Mouse (Mus musculus) spleen, adult 2 months (tissue): ENCODE data around the gene Oxa1l. TPM values are rescaled to one million over a fixed set of nuclear protein-coding genes. Genes with fewer than 3 reads are reported as not detected.

Source experiments
- DNase-seq, 2 experiments: peaks; one replicate each; pipeline versions ENCODE4 v3.0.0 to v3.0.0-alpha.2; 2012 to 2021; ENCODE audit warnings: low spot score in 2 of 2, low read depth in 1 of 2
- H3K27ac ChIP-seq: fragments of 200-500 bp; 2 replicates; pipeline ENCODE4 v1.5.1; 2012; ENCODE audit warnings: low read length, inconsistent platforms; ENCODE audit not compliant: insufficient read depth
- H3K27me3 ChIP-seq: fragments of 200-500 bp; 2 replicates; pipeline ENCODE4 v1.6.1; 2012; ENCODE audit warnings: mild to moderate bottlenecking, moderate library complexity, low read length, inconsistent platforms; ENCODE audit not compliant: control insufficient read depth, insufficient read depth
- H3K36me3 ChIP-seq: fragments of 200-500 bp; 2 replicates; pipeline ENCODE4 v1.6.1; 2012; ENCODE audit warnings: mild to moderate bottlenecking, low read length, inconsistent platforms; ENCODE audit not compliant: control insufficient read depth, insufficient read depth
- H3K4me1 ChIP-seq: fragments of 200-500 bp; 2 replicates; pipeline ENCODE4 v1.6.1; 2011; ENCODE audit warnings: inconsistent platforms; ENCODE audit not compliant: control insufficient read depth, insufficient read depth, insufficient read length
- H3K4me3 ChIP-seq: fragments of 200-500 bp; 2 replicates; pipeline ENCODE4 v1.5.1; 2011; ENCODE audit warnings: mild to moderate bottlenecking, inconsistent platforms; ENCODE audit not compliant: insufficient read depth, insufficient read length; ENCODE audit errors: extremely low read depth
- CTCF ChIP-seq: fragments of 200-500 bp; IDR thresholded peaks from 2 replicates; pipeline ENCODE4 v1.5.1; 2011; ENCODE audit warnings: mild to moderate bottlenecking, inconsistent platforms; ENCODE audit not compliant: insufficient read depth, insufficient read length, insufficient replicate concordance; ENCODE audit errors: extremely low read depth
- POLR2A ChIP-seq: fragments of 200-500 bp; IDR thresholded peaks from 2 replicates; pipeline ENCODE4 v1.6.1; 2011; ENCODE audit warnings: low read depth, low read length, inconsistent platforms
- WGBS: fragments of 180-500 bp; shearing (Covaris S2); methylation state at CpG from one replicate; pipeline ENCODE4 v1.1.7; 2018; 5-methylcytosine and 5-hydroxymethylcytosine counted together
- polyA plus RNA-seq: library from polyadenylated mRNA; depleted of rRNA; stranded (reverse); fragments of >200 nt; gene quantifications from 2 replicates; pipeline ENCODE4 v1.2.3, GENCODE M21; 2012

Gene Oxa1l
- polyA plus RNA-seq, 1 experiment, result 92.7 TPM

DNA sequence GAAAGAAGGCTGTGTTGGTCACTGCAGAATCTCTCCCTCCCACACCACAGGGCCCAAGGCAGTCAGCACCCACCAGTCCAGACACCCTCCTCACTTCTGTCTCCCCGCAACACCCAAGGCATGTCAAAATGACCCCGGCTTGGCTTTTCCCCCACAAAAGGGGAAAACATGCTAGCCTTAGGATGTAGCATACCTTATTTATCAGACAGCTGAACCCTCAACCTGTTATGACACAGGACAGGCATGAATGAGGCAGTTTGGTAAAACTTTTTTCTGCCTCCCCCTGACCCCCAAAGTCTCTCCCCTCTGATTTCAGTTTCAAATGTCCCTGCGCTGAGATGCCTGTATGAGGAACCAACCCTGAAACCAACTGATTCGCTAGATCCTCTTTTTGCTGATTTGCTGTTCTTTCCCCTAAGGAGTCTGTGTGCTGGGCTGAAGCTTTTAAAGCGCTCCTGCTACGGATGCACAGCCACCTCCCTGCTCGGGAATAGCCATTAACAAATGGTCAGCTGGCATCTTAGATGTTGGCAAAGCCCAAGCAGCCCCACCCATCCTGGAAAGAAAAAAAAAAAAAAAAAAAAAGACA is 48.5 kb downstream of the Oxa1l start:
- H3K27ac ChIP-seq, result peak overlapping the region; percentile 71
- peak overlapping the region; percentile 32 for H3K4me3 ChIP-seq
- H3K36me3 ChIP-seq, result no peaks in the 10 kb centered on the region
- H3K27me3 ChIP-seq, result no peaks in the 10 kb centered on the region
- TF ChIP-seq CTCF, result no peak
- no peak for TF ChIP-seq POLR2A
- DNase-seq, result peak in 1 of 2 experiments; percentile 39
- WGBS, result 41% methylated on average over 7 of the region's 7 CpGs
- peaks cover 14% of the 10 kb centered on the region; the same call in 1 of the 2 replicates for H3K4me1 ChIP-seq

DNA sequence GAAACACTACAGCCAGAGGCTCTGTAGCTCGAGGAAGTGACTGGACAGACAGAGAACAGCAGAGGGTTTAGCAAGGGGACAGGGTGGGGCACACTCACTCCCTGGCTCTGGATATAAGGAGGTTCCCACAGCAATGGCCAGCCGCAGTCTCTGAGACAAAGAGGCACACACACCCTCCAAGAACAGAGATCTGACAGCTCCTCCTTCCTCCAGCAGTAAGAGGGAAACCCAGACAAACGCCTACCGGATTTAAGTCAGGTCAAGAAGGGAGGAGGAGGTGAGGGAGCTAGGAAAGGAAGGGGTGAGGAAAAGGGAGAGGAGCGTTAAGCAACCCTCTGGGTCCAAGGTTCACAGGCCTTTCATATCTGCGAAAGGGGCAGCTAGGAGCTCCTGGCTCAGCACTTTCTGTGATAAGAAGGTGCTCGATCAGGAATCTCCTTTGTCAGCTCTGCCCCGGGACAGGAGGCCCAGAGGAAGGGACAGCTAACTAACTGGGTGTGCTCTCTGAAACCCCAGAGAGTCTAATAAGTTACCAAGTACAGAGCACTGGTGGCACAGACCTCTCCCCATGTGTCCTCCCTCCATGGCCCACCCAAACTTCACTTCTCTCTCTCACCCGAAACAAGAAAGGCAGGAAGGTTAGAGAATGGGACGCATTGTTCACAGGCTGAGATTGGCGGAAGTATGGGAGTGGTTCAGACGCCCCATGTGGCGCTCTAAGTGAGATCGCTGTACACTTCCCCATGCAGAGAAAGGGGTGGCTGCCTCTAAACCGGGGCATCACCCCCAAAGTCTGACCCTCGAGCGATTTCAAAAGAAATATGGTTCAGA is 49.6 kb downstream of the Oxa1l start:
- DNase-seq, result no peak
- TF ChIP-seq POLR2A, result no peak
- TF ChIP-seq CTCF, result no peak
- Histone ChIP-seq H3K4me3 (peak overlapping the region; percentile 25; the same call in 1 of the 2 replicates), H3K36me3 (no peaks in the 10 kb centered on the region), H3K27me3 (no peaks in the 10 kb centered on the region), H3K27ac (peak overlapping the region; percentile 71), H3K4me1 (peaks cover 14% of the 10 kb centered on the region; the same call in 1 of the 2 replicates)
- 50% methylated on average over 17 of the region's 17 CpGs for WGBS

GRCm38 (mm10) chr14:54412000-54412576 is 51.5 kb downstream of the Oxa1l start:
- no peak for DNase-seq
- Histone ChIP-seq H3K4me1 (peaks cover 14% of the 10 kb centered on the region; the same call in 1 of the 2 replicates), H3K27ac (peak overlapping the region; percentile 37), H3K27me3 (no peaks in the 10 kb centered on the region), H3K4me3 (no peak overlapping the region), H3K36me3 (no peaks in the 10 kb centered on the region)
- whole genome bisulfite sequencing, result 56% methylated on average over 9 of the region's 9 CpGs
- TF ChIP-seq CTCF, result no peak
- TF ChIP-seq POLR2A, result no peak

DNA sequence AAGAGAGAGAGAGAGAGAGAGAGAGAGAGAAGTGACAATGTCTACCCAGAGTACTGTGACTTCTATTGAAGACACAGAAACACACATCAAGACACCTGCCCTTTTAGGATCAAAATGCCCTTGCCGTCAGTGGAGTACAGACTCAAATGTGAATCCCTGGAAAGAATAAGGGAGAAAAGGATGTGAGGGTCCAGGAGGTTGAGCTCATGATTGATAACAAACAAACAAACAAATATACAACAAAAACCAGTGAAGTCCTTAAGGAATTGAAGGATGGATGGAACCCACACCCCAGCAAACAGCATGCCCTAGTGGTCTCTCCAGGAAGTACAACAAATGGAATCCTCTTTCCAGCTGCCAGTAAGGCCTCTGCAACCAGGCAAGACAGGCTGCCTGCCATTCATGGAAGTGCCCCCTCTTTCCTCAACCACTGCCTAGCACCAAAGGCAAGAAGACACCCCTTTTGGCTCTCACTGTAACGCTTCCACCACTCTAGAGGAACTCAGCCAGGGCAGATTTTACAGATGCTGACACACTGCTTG is 52.1 kb downstream of the Oxa1l start:
- Histone ChIP-seq H3K27ac (no peak overlapping the region), H3K27me3 (no peaks in the 10 kb centered on the region), H3K4me3 (no peak overlapping the region), H3K36me3 (no peaks in the 10 kb centered on the region), H3K4me1 (peaks cover 14% of the 10 kb centered on the region; the same call in 1 of the 2 replicates)
- TF ChIP-seq CTCF, result peak; percentile 28; the same call in 1 of the 2 replicates
- no peak for TF ChIP-seq POLR2A
- WGBS, result 75% methylated on average over 2 of the region's 2 CpGs
- DNase-seq, result no peak

DNA sequence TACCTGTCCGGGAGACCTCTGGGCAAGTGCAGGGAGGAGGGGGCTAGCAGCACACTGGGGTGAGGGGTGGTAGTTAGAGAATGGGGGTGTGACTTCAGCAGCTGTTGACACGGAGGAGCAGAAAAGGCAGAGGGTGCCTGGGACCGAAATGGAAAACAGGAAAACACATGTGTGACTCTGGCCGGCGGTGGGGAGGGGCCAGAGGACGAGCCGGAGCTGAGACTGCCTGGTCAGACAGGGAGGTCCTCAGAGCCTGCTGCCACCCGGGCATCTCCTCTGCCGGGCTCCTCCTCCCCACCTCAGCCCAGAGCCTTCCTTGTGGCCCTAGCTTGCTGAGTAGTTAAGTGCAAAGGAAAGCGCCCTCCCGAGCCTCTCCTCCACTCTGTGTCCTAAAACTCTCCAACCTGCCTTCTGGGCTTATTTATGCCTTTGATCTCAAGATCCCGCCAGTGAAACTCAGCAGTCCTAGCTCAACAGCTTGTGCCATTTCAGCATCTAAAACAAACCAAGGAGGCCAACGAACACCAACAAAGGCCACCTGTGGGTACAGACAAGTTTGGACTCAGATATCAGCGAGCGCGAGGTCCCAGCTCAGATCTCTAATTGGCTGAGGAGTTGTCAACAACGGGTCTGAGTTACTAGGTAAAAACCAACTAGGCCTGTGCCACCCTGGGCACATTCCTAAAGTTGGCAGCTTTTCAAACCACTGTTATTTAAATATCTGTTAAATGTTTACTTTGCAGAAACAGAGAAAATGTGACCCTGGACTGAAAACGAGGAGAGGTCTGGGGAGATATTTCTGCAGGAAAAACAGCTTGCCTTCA is 53.5 kb downstream of the Oxa1l start:
- Histone ChIP-seq H3K27me3 (no peaks in the 10 kb centered on the region), H3K4me3 (peak overlapping the region; percentile 10), H3K27ac (0 out of 2 replicates have a peak overlapping the region, but pooled peaks have one; percentile 2), H3K4me1 (peaks cover 10% of the 10 kb centered on the region; the same call in 1 of the 2 replicates), H3K36me3 (no peaks in the 10 kb centered on the region)
- DNase-seq, result no peak
- 24% methylated on average over 18 of the region's 18 CpGs for WGBS
- no peak for TF ChIP-seq CTCF
- no peak for TF ChIP-seq POLR2A

DNA sequence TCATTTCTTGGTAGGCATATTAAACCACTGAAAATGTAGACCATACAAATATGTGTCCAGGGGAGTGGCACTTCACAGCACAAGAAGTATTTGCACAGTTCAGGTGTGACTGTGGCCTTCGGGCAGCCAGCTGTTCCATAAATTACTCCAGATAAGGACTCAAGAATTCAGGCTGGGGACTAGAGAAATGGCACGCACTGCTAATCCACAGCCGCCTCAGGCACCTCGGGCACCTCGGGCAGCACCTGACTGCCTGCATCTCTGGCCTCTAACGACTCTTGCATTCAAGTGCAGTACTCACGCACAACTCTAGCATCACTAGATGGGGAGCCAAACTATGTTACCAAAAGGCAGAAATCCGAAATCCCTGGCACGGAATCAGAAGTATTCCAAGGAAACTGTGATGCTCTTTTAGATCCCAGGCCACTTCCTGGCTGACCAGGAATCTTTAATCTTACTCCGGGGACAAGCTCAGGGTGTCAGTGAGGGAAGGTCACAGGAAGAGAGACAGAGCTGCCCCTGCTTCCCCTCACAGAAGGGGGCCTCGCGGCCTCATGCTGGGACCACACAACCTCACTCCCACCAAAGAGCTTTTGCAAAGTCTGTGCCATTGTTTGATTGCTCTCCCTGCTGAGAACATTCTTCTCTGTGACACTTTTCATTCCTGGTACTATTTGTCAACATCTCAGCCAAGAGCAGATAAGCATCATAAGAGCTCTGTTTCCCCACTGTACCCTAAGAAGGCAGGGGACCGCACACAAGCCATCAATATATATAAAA is 54.8 kb downstream of the Oxa1l start:
- Histone ChIP-seq H3K4me3 (no peak overlapping the region), H3K36me3 (no peaks in the 10 kb centered on the region), H3K4me1 (peaks cover 7% of the 10 kb centered on the region; the same call in 1 of the 2 replicates), H3K27ac (no peak overlapping the region), H3K27me3 (no peaks in the 10 kb centered on the region)
- DNase-seq, result no peak
- TF ChIP-seq CTCF (no peak), POLR2A (no peak)
- WGBS, result 81% methylated on average over 13 of the region's 13 CpGs
